Mouse (Mus musculus) G1E (cell line): Measurements from ENCODE around the gene Galp. TPM values are rescaled to one million over a fixed set of nuclear protein-coding genes. Genes with fewer than 3 reads are reported as not detected.

Source experiments
- ATAC-seq: 2 replicates; pipeline ENCODE4 v1.8.0; 2016; ENCODE audit warnings: mild to moderate bottlenecking; ENCODE audit not compliant: insufficient number of reproducible peaks, poor library complexity, low FRiP score, severe bottlenecking; ENCODE audit errors: extremely low read depth
- DNase-seq: peaks from one replicate; pipeline ENCODE4 v3.0.0; 2012; ENCODE audit warnings: low spot score
- H3K27me3 ChIP-seq: 2 replicates; pipeline ENCODE4 v1.6.1; 2012; ENCODE audit warnings: mild to moderate bottlenecking, low read length, inconsistent platforms; ENCODE audit not compliant: insufficient read depth
- H3K36me3 ChIP-seq: replicated peaks from 2 replicates; pipeline ENCODE3; 2012; ENCODE audit warnings: mild to moderate bottlenecking, inconsistent platforms
- H3K4me1 ChIP-seq: 2 replicates; pipeline ENCODE4 v1.6.1; 2012; ENCODE audit warnings: low read depth, low read length, inconsistent platforms, mixed read lengths; ENCODE audit not compliant: insufficient read depth
- H3K4me3 ChIP-seq: 2 replicates; pipeline ENCODE4 v1.5.1; 2012; ENCODE audit warnings: low read depth, mild to moderate bottlenecking, inconsistent platforms, low read length, moderate library complexity, mixed read lengths
- H3K9me3 ChIP-seq: replicated peaks from 2 replicates; pipeline ENCODE4 v1.6.1; 2012; ENCODE audit warnings: inconsistent platforms
- CTCF ChIP-seq: IDR thresholded peaks from 2 replicates; pipeline ENCODE4 v1.5.1; 2012; ENCODE audit warnings: low read depth, low read length, inconsistent platforms, mixed read lengths
- GATA1 ChIP-seq: IDR thresholded peaks from 2 replicates; pipeline ENCODE4 v1.6.1; 2012; ENCODE audit warnings: borderline replicate concordance, low read length, inconsistent platforms, mixed read lengths
- GATA2 ChIP-seq: IDR thresholded peaks from 2 replicates; pipeline ENCODE4 v1.6.1; 2012; ENCODE audit warnings: low read depth, low read length, inconsistent platforms, borderline replicate concordance
- POLR2AphosphoS5 ChIP-seq: IDR thresholded peaks from 2 replicates; pipeline ENCODE4 v1.6.1; 2012; ENCODE audit warnings: low read depth, low read length, inconsistent platforms; ENCODE audit not compliant: insufficient replicate concordance
- TAL1 ChIP-seq: conservative IDR thresholded peaks from 2 replicates; pipeline ENCODE4 v1.6.1; 2012; ENCODE audit warnings: low read depth, low read length, inconsistent platforms, mixed read lengths
- polyA plus RNA-seq: library from polyadenylated mRNA; stranded (reverse); fragments of >175 nt; gene quantifications from 2 replicates; pipeline ENCODE4 v1.2.3, GENCODE M21; 2012
- total RNA-seq, 2 experiments: library from RNA; stranded (forward) in 1 of 2; stranded (reverse) in 1 of 2; fragments of 200-1000 nt in 1 of 2; fragments of >200 nt in 1 of 2; fragmentation: Nextera tagmentation in 1 of 2; gene quantifications; 2 replicates each; pipeline ENCODE4 v1.2.3; 2014 to 2017

Galp gene
- total and polyA plus RNA-seq, 3 experiments = not detected

DNA sequence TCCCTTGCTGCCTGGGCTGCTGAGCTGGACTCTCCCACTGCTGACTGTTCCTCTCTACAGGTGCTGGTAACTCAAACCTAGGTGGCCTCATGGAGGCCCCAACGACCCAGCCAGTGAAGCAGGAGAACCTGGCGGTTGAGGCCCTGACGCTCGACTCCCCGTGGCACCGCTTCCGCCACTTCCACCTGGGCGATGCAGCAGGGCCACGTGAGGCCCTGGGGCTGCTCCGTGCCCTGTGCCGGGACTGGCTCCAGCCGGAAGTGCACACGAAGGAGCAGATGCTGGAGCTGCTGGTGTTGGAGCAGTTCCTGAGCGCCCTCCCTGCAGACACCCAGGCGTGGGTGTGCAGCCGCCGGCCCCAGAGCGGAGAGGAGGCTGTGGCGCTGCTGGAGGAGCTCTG, 13.1 kb upstream of the Galp start:
- TF ChIP-seq GATA1 = no peak
- no peak for TF ChIP-seq CTCF
- no peak for TF ChIP-seq POLR2AphosphoS5
- TF ChIP-seq TAL1 = no peak
- TF ChIP-seq GATA2 = no peak
- Histone ChIP-seq H3K4me3 (no peak overlapping the region), H3K9me3 (no peaks in the 10 kb centered on the region), H3K27me3 (no peaks in the 10 kb centered on the region), H3K4me1 (no peaks in the 10 kb centered on the region), H3K36me3 (peaks cover 88% of the 10 kb centered on the region)
- DNase-seq = no peak
- no peak for ATAC-seq

DNA sequence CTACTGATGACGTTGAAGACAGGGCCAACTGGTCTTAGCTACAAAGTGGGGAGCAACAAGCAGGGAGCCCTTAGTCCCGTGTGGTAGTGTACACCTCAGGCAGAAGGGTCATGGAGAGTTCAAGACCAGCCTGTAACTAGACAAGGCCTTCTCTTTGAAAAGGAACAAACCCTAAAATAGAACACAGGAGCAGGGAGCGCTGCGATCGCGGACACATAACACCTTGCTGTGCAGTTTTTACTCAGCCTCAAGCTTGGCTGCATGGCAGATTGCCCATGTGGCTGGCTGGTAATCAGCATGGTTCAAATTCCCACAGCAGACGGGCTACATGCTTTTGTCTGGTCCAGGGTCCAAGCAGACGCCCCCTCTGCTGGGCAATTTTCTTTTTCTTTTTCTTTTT, 12.4 kb upstream of the Galp start:
- Histone ChIP-seq H3K4me3 (no peak overlapping the region), H3K36me3 (peaks cover 90% of the 10 kb centered on the region), H3K4me1 (no peaks in the 10 kb centered on the region), H3K9me3 (no peaks in the 10 kb centered on the region), H3K27me3 (no peaks in the 10 kb centered on the region)
- ATAC-seq (no peak), DNase-seq (no peak)
- TF ChIP-seq CTCF (no peak), GATA2 (no peak), POLR2AphosphoS5 (no peak), TAL1 (no peak), GATA1 (no peak)

DNA sequence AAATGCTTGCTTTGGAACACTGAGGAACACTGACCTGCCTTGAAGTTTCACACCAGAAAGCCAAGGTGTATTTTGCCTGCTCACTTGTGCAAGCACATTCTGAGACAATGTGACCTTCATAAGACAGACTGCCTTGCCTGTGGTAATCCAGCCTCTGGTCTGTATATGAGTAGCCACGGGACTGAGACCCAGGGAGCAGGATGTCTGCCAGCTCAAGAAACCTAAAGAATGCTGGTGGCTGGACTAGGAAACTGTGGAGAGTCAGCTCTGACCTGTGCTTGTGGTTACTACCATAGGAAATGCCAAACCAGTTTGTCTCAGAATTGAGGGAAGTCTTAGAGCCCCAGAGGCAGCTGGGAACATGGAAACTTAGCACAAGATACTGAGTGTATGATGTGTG, 11.5 kb upstream of the Galp start:
- no peak overlapping the region for H3K4me3 ChIP-seq
- ATAC-seq (no peak), DNase-seq (no peak)
- no peaks in the 10 kb centered on the region for H3K27me3 ChIP-seq
- H3K9me3 ChIP-seq = no peaks in the 10 kb centered on the region
- H3K4me1 ChIP-seq = no peaks in the 10 kb centered on the region
- no peak for TF ChIP-seq CTCF
- H3K36me3 ChIP-seq = peaks cover 92% of the 10 kb centered on the region

DNA sequence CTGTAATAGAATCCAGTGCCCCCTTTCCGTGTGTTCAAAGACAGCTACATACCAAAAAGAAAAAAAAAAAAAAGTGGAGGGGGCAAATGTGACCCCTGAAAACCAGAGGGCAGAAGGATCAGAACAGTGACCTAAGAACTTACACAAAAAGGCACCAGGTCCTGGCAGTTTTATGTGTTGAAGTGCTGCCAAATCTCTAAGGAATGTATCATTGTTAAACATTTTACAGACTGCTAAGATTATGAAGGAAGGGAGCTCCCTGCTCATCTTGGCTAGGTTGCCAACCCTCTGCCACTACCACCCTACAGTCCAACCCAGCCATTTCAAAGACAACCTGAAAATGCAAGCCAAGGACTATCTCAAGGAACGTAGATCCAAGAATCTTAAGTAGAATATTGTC, 10.7 kb upstream of the Galp start:
- Histone ChIP-seq H3K27me3 (no peaks in the 10 kb centered on the region), H3K4me1 (no peaks in the 10 kb centered on the region), H3K36me3 (peaks cover 87% of the 10 kb centered on the region), H3K4me3 (no peak overlapping the region), H3K9me3 (no peaks in the 10 kb centered on the region)
- ATAC-seq (no peak), DNase-seq (no peak)
- no peak for TF ChIP-seq CTCF
- no peak for TF ChIP-seq GATA1
- TF ChIP-seq POLR2AphosphoS5 = no peak
- no peak for TF ChIP-seq TAL1
- no peak for TF ChIP-seq GATA2

DNA sequence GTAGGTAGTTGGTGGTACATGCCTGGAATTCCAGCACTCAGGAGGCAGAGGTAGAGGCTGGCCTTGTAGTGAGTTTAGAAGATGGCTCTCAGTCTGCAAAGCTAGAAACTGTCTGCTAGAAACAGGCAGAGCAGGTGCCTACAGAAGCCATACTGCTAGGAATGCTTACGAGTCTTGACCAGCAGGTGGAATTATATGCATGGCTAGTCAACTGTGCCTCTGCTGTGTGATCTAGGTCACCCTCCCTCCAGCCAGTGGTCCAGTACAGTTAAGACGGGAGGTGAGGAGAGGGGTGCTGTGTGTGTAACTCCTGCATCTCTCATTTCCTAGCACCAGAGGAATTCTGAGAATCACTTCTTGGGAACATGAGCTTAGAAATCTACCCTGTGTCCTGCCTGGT, 10.1 kb upstream of the Galp start:
- H3K4me1 ChIP-seq = no peaks in the 10 kb centered on the region
- TF ChIP-seq TAL1 (no peak), GATA1 (no peak)
- peaks cover 83% of the 10 kb centered on the region for H3K36me3 ChIP-seq
- no peaks in the 10 kb centered on the region for H3K27me3 ChIP-seq
- ATAC-seq (no peak), DNase-seq (no peak)
- no peaks in the 10 kb centered on the region for H3K9me3 ChIP-seq
- no peak overlapping the region for H3K4me3 ChIP-seq

DNA sequence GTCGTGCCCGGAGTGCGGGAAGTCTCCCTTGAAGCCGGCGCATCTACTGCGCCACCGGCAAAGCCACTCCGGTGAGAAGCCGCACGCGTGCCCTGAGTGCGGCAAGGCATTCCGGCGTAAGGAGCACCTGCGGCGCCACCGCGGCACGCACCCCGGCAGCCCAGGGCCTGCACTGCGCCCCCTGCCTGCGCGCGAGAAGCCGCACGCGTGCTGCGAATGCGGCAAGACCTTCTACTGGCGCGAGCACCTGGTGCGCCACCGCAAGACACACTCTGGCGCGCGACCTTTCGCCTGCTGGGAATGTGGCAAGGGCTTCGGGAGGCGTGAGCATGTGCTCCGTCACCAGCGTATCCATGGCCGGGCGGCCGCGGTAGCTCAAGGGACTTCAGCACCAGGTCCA, 7.3 kb upstream of the Galp start:
- Histone ChIP-seq H3K36me3 (peaks cover 60% of the 10 kb centered on the region), H3K9me3 (no peaks in the 10 kb centered on the region), H3K4me3 (no peak overlapping the region), H3K4me1 (no peaks in the 10 kb centered on the region), H3K27me3 (no peaks in the 10 kb centered on the region)
- ATAC-seq = no peak
- no peak for DNase-seq
- TF ChIP-seq GATA1 (no peak), TAL1 (no peak), CTCF (no peak), GATA2 (no peak), POLR2AphosphoS5 (no peak)

DNA sequence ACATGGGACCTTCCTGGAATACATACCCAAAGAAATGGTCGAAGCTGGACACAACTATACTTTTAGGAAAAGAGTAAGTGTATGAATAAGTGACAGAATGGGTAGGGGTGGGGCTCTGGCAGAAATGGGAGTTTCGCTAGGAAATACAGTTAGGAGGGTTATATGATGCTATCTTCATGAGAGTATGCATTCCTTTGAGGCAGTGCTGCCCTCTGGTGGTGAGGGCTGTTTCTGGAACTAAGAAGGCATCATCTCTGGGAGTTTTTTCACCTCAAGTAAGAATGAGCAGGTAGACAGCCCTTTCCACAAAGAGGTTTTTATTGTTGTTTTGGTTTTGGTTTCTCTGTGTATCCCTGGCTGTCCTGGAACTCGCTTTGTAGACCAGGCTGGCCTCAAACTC, 5.5 kb upstream of the Galp start:
- TF ChIP-seq POLR2AphosphoS5 (no peak), CTCF (peak; percentile 80)
- ATAC-seq (0 out of 2 replicates have a peak, but pooled peaks have one; percentile 43), DNase-seq (peak; percentile 26)
- Histone ChIP-seq H3K4me1 (no peaks in the 10 kb centered on the region), H3K36me3 (peaks cover 44% of the 10 kb centered on the region), H3K4me3 (no peak overlapping the region), H3K9me3 (no peaks in the 10 kb centered on the region), H3K27me3 (no peaks in the 10 kb centered on the region)
